Mouse (Mus musculus) heart, adult 2 months (tissue): ENCODE results near the gene Cyth4. TPM values are rescaled to one million over a fixed set of nuclear protein-coding genes. Genes with fewer than 3 reads are reported as not detected.

Experiments
- DNase-seq, 2 experiments: peaks; one replicate each; pipeline ENCODE4 v3.0.0; 2021
- H3K27ac ChIP-seq: fragments of 200-600 bp; 2 replicates; pipeline ENCODE4 v1.8.1; 2022
- H3K27me3 ChIP-seq: fragments of 200-500 bp; 2 replicates; pipeline ENCODE4 v1.6.1; 2012; ENCODE audit warnings: mild to moderate bottlenecking, low read length, inconsistent platforms, mixed read lengths; ENCODE audit not compliant: control insufficient read depth, insufficient read depth
- H3K36me3 ChIP-seq: fragments of 200-500 bp; 2 replicates; pipeline ENCODE4 v1.6.1; 2012; ENCODE audit warnings: low read length, inconsistent platforms; ENCODE audit not compliant: control insufficient read depth, insufficient read depth
- H3K4me1 ChIP-seq: fragments of 200-500 bp; 2 replicates; pipeline ENCODE4 v1.6.1; 2011; ENCODE audit warnings: low read length; ENCODE audit not compliant: control insufficient read depth, insufficient read depth
- H3K4me3 ChIP-seq: fragments of 200-600 bp; 2 replicates; pipeline ENCODE4 v1.8.1; 2022
- H3K79me2 ChIP-seq: fragments of 200-500 bp; replicated peaks from 2 replicates; pipeline ENCODE4 v1.6.1; 2012; ENCODE audit warnings: mild to moderate bottlenecking, inconsistent platforms, low read length, moderate library complexity, mixed read lengths; ENCODE audit not compliant: control insufficient read depth, insufficient read depth
- H3K9ac ChIP-seq: fragments of 200-500 bp; 2 replicates; pipeline ENCODE4 v1.6.1; 2012; ENCODE audit warnings: low read depth, mild to moderate bottlenecking, control low read depth, inconsistent platforms, low read length, mixed read lengths
- CTCF ChIP-seq: fragments of 200-600 bp; IDR thresholded peaks from 2 replicates; pipeline ENCODE4 v1.8.1; 2022; ENCODE audit warnings: antibody characterized with exemption, mild to moderate bottlenecking, moderate library complexity
- EP300 ChIP-seq: fragments of 200-500 bp; IDR thresholded peaks from 2 replicates; pipeline ENCODE4 v1.6.1; 2011; ENCODE audit warnings: low read depth, low read length, control low read depth; ENCODE audit not compliant: insufficient read depth
- POLR2A ChIP-seq: fragments of 200-500 bp; IDR thresholded peaks from 2 replicates; pipeline ENCODE4 v1.6.1; 2011; ENCODE audit warnings: mild to moderate bottlenecking, low read depth, low read length, control low read depth; ENCODE audit not compliant: insufficient read depth
- WGBS: fragments of 180-500 bp; shearing (Covaris S2); methylation state at CpG from one replicate; pipeline ENCODE4 v1.1.7; 2018; 5-methylcytosine and 5-hydroxymethylcytosine counted together
- intact Hi-C: fragments of 180-260 bp; cut with DNase I; formaldehyde crosslinking; loops from one replicate; pipeline ENCODE4 v1.15.1; 2025
- long read RNA-seq: library from polyadenylated mRNA; stranded (forward); transcript quantifications from one replicate; pipeline ENCODE4 v2.0.0, GENCODE M21; 2021
- polyA plus RNA-seq: library from polyadenylated mRNA; depleted of rRNA; stranded (reverse); fragments of >200 nt; gene quantifications from 2 replicates; pipeline ENCODE4 v1.2.3, GENCODE M21; 2012; rRNA removed
- total RNA-seq, 2 experiments: library from RNA; stranded (reverse); gene quantifications; 2 replicates each; pipeline ENCODE4 v1.2.3; 2021

The Cyth4 gene
- total RNA-seq (1 to 10 TPM; 6.1 to 6.7 TPM), polyA plus RNA-seq (9.3 and 12.8 TPM in 2 replicates)
- long read RNA-seq, partial matches to known transcripts = 0 of 5 reads
- long read RNA-seq, other reads (novel, unspliced or antisense) = 1 of 5 reads

DNA sequence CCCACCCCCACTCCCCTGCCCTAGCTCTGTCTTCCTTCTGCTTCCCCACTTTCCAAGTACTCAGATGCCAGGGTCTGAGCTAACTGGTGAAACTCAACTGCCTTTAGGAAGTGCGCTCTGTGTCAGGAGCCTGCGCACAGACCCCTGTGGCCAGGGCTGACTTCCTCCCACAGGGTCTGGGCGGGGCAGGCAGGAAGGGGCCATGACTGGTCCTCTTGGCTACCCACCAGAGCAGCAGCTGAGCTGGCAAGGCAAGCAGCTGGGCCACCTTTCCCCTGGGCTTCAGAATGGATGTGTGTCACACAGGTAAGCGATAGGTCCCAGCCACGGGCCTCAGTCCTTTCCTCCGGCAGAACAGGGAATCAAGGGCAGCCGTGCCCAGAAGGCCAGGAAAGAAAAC is at the start of gene Cyth4:
Gene Cyth4 (plus strand): TSS at position 134 of the 400 bp plus-strand sequence.
- Histone ChIP-seq H3K27ac (peak within 1 kb of the TSS; percentile 49; the same call in 1 of the 2 replicates), H3K4me1 (no peaks in the 10 kb centered on the region), H3K36me3 (no peaks in the 10 kb centered on the region), H3K4me3 (no peak within 1 kb of the TSS; the same call in 1 of the 2 replicates), H3K79me2 (no peaks in the 10 kb centered on the region), H3K27me3 (no peaks in the 10 kb centered on the region), H3K9ac (no peak within 1 kb of the TSS)
- 60% methylated on average over 7 of the region's 7 CpGs for WGBS
- peak; percentile 64 to 85 for DNase-seq
- intact Hi-C loops = no loop called here
- TF ChIP-seq POLR2A = peak; percentile 48
- no peak for TF ChIP-seq EP300

DNA sequence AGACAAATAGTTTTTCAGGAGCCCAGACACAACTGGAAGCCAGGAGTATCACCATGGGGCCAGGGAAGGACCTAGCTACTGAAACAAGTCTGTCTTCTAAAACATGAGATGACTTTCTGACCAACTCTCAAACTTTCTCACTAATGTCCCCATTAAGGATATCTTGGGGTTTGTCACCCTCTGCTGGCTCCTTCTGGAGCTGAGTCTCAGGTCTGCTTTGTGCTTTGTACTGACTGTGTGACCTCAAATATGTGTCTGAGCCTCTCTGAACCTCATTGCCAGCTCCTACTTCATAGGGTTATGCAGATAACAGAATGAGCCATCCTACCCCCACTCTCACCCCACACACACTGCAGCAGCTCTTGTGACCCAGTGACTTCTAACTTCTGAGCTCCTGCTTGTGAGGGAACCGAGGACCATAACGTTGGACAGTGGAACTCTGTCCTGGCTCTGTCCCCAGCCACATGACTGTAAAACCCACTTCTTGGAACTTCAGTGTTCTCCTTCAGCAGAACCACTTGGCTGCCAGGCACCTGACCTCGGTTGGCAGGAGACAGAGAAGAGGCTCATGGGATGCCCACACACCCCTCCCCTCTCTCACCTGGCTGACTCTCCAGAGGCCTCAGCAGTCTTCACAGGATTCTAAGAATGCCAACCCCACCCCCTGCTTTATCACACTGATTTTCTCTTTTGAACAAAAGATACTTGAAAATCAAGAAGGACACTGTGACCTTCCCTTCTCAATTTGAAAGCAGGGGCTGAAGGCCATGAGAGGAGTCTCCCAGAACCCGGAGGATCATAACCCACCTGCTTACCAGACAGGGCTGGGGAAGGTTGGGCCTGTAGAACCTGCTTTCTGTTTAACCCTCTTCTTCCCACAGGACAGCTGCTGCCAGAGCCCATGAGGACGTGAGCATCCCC is 49.2 kb upstream of the Cyth4 start:
- WGBS = 36% methylated on average over 5 of the region's 5 CpGs
- peak in 1 of 2 experiments; percentile 64 for DNase-seq
- TF ChIP-seq EP300 = no peak
- peak; percentile 64 for TF ChIP-seq CTCF
- H3K36me3 ChIP-seq = no peaks in the 10 kb centered on the region
- H3K9ac ChIP-seq = no peak overlapping the region
- no peaks in the 10 kb centered on the region for H3K27me3 ChIP-seq
- intact Hi-C loops = no loop called here
- no peak overlapping the region for H3K27ac ChIP-seq
- no peaks in the 10 kb centered on the region for H3K79me2 ChIP-seq
- no peaks in the 10 kb centered on the region for H3K4me1 ChIP-seq
- no peak overlapping the region for H3K4me3 ChIP-seq

DNA sequence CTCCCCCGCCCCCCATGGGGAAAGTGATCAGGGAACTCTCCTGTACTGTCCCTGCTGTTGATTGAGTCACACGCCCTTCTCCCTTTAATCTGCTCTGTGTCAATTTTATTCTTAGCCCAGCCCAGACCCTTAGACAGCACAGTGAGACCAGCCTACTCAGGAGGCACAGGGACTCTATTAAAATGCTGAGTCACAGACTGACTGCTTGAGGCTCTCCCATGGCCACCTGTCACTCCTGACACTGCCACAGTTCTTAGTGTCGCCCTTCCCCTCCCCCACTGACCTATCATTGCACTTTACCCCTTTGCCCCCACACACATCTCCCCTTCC is 48.5 kb upstream of the Cyth4 start:
- Histone ChIP-seq H3K9ac (no peak overlapping the region), H3K4me1 (no peaks in the 10 kb centered on the region), H3K4me3 (no peak overlapping the region), H3K79me2 (no peaks in the 10 kb centered on the region), H3K27me3 (no peaks in the 10 kb centered on the region), H3K36me3 (no peaks in the 10 kb centered on the region), H3K27ac (no peak overlapping the region)
- intact Hi-C loops = no loop called here
- no peak for TF ChIP-seq EP300
- TF ChIP-seq CTCF = no peak
- no peak for DNase-seq
- WGBS = 49% methylated on average over 3 of the region's 3 CpGs

DNA sequence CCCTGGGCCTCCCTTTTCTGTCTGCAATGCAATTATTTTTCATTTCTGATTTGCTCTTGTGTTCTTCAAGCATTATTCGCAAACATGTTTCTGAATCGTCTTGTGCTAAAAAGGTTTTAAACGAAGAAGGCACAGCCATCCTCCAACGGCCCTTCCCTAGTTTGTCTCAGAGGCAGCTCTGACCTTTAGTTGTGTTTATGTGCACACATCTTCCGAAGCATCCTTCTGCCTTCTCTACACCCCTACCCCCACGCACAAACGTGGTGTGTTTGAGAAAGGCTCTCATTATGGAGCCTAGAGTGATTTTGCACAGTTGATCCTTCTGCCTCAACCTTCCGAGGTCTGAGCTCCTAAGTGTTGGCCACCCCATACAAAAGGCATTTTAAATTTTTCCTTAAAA is 48.1 kb upstream of the Cyth4 start:
- DNase-seq = no peak
- Histone ChIP-seq H3K27ac (no peak overlapping the region), H3K9ac (no peak overlapping the region), H3K27me3 (no peaks in the 10 kb centered on the region), H3K36me3 (no peaks in the 10 kb centered on the region), H3K79me2 (no peaks in the 10 kb centered on the region), H3K4me1 (no peaks in the 10 kb centered on the region), H3K4me3 (no peak overlapping the region)
- no peak for TF ChIP-seq CTCF
- 79% methylated on average over 8 of the region's 8 CpGs for WGBS
- intact Hi-C loops = no loop called here

DNA sequence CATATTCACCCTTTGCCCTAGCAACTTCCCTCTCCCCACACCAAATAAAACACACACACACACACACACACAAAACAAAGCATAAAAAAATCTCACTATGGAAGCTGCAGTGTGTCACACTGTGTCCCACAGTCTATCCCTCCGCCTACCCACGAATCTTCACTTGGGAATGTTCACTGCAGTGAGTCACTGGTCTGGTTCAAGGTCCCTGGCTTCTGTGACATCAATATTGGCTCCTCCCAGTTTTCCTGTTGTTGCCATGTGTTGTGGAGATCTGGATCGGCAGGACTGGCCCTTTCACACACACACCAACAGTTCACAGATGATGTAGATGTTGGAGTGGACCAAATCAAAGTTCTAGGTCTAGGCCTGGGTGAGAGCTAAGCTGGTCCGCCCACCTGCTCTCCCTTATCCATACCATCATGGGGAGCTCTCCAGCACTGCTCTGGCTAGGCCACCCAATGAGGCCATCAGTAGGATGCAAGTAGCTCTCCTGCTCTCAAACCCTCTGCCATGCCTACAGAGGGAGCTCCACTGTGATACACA is 47.6 kb upstream of the Cyth4 start:
- H3K79me2 ChIP-seq = no peaks in the 10 kb centered on the region
- no peak overlapping the region for H3K4me3 ChIP-seq
- H3K4me1 ChIP-seq = no peaks in the 10 kb centered on the region
- TF ChIP-seq EP300 (no peak), CTCF (no peak)
- intact Hi-C loops = no loop called here
- no peaks in the 10 kb centered on the region for H3K27me3 ChIP-seq
- H3K36me3 ChIP-seq = no peaks in the 10 kb centered on the region
- no peak overlapping the region for H3K9ac ChIP-seq
- WGBS = 52% methylated on average over 4 of the region's 4 CpGs
- no peak for DNase-seq
- no peak overlapping the region for H3K27ac ChIP-seq

DNA sequence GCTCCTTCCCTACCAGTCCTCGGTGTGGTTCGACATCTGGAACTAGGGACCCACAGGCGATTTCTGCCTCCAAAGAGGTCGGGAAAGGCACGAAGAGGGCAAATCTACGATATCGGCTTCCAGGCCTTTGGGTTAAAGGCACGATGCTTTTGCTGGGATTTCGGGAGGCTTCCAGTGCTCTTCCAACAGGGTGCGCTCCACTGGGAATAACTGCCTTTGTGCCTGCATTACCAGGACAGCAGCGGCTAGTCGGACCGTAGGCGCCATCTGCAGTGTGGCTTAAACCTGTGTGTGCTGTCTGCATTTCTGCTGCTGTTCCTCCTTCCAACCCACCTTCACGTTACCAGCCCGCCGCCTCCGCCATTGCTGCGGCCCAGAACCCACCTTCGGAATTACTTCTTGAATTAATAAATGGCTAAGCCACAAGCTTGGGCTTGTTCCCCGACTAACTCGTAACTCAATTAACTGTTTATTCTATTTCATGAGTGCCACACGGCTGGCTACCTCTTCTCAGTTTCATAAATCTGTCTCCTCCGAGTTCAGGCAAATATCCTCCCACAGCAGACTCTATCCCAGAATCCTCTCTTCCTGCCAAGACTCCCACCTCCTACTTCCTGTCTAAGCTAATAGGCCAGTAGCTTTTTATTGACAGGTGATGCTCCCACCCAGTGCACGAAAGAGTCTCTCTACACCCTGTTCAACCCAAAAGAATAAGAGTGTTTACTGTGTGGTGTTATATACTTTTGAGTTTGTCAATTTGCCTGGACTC is 42.1 kb upstream of the Cyth4 start:
- Histone ChIP-seq H3K27ac (no peak overlapping the region), H3K36me3 (no peaks in the 10 kb centered on the region), H3K79me2 (no peaks in the 10 kb centered on the region), H3K4me1 (no peaks in the 10 kb centered on the region), H3K4me3 (peak overlapping the region; percentile 31), H3K27me3 (no peaks in the 10 kb centered on the region), H3K9ac (0 out of 2 replicates have a peak overlapping the region, but pooled peaks have one; percentile 9)
- 59% methylated on average over 25 of the region's 25 CpGs for WGBS
- intact Hi-C loops = no loop called here
- DNase-seq = no peak
- no peak for TF ChIP-seq EP300
- TF ChIP-seq POLR2A = no peak
- TF ChIP-seq CTCF = no peak
